Mouse (Mus musculus): ENCODE measurements at regions not wholly inside any gene's neighbourhood (a gene's known extent, or its start where the extent isn't known, plus 50 kb on each side); places are given as distances from the start of the nearest gene placed in this dataset.

GRCm38 (mm10) chr16:5766771-5767421 lies 118.3 kb upstream of the Rbfox1 start:
- Histone ChIP-seq H3K27me3 (ENCODE audit: control insufficient read depth, insufficient read depth, low read length) (no peaks in the 10 kb centered on the region), H3K27ac (ENCODE audit: low read length) (no peak overlapping the region), H3K9me3 (replicated peaks; ENCODE audit: control insufficient read depth, low read length) (no peaks in the 10 kb centered on the region), H3K4me1 (ENCODE audit: control insufficient read depth, insufficient read depth, low read length) (no peaks in the 10 kb centered on the region), H3K4me2 (ENCODE audit: low read depth, low read length) (no peak overlapping the region), H3K4me3 (replicated peaks; ENCODE audit: low read length) (no peak overlapping the region), H3K36me3 (ENCODE audit: control insufficient read depth, insufficient read depth, low read length) (no peaks in the 10 kb centered on the region), H3K9ac (ENCODE audit: low read length) (no peak overlapping the region)
- ATAC-seq (ENCODE audit: insufficient read depth, low FRiP score), result no peak
- WGBS, result 77% methylated on average over 19 of the region's 19 CpGs

- H3K36me3 ChIP-seq (ENCODE audit: control insufficient read depth, insufficient read depth, low read length), result no peaks in the 10 kb centered on the region
- H3K4me2 ChIP-seq (ENCODE audit: low read depth, low read length), result no peak overlapping the region
- H3K27me3 ChIP-seq (ENCODE audit: control insufficient read depth, insufficient read depth, low read length), result no peaks in the 10 kb centered on the region
- no peaks in the 10 kb centered on the region for H3K9me3 ChIP-seq (replicated peaks; ENCODE audit: control insufficient read depth, low read length)
- no peak overlapping the region for H3K27ac ChIP-seq (ENCODE audit: low read length)
- 23% methylated on average over 4 of the region's 4 CpGs for WGBS
- ATAC-seq (ENCODE audit: insufficient read depth, low FRiP score), result no peak
- no peak overlapping the region for H3K9ac ChIP-seq (ENCODE audit: low read length)
- no peaks in the 10 kb centered on the region for H3K4me1 ChIP-seq (ENCODE audit: control insufficient read depth, insufficient read depth, low read length)
- no peak overlapping the region for H3K4me3 ChIP-seq (replicated peaks; ENCODE audit: low read length)
These were observed 120.0 kb upstream of the Rbfox1 start for GRCm38 (mm10) chr16:5765143-5765542.

- no peaks in the 10 kb centered on the region for H3K4me1 ChIP-seq (ENCODE audit: control insufficient read depth, insufficient read depth, low read length)
- 80% methylated on average over 4 of the region's 4 CpGs for WGBS
- no peak overlapping the region for H3K4me3 ChIP-seq (replicated peaks; ENCODE audit: low read length)
- ATAC-seq (ENCODE audit: insufficient read depth, low FRiP score), result no peak
- no peaks in the 10 kb centered on the region for H3K9me3 ChIP-seq (replicated peaks; ENCODE audit: control insufficient read depth, low read length)
- H3K4me2 ChIP-seq (ENCODE audit: low read depth, low read length), result no peak overlapping the region
- H3K27ac ChIP-seq (ENCODE audit: low read length), result no peak overlapping the region
- H3K9ac ChIP-seq (ENCODE audit: low read length), result no peak overlapping the region
- H3K36me3 ChIP-seq (ENCODE audit: control insufficient read depth, insufficient read depth, low read length), result no peaks in the 10 kb centered on the region
- H3K27me3 ChIP-seq (ENCODE audit: control insufficient read depth, insufficient read depth, low read length), result no peaks in the 10 kb centered on the region
These were observed 124.3 kb upstream of the Rbfox1 start for GRCm38 (mm10) chr16:5760821-5761220.

DNA sequence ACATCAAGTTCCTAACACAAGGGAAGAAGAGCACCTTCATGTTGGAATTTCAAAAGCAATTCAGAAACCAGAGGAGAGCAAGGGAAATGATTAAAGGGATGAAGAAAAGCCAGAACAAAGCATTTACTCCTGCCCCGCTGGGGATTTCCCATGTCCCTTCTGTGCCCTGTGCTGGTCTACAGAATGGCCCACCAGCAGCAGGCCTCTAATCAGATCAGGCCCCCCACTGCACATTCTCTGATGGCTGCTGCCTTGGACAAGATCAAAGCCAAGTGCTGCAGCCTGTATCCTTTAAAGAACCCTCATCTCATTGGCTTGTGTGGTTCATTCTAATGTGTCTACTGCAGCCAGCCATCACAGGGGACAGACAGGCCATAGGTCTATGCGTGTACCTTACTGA lies 126.1 kb upstream of the Rbfox1 start:
- no peaks in the 10 kb centered on the region for H3K27me3 ChIP-seq (ENCODE audit: control insufficient read depth, insufficient read depth, low read length)
- no peaks in the 10 kb centered on the region for H3K4me1 ChIP-seq (ENCODE audit: control insufficient read depth, insufficient read depth, low read length)
- H3K27ac ChIP-seq (ENCODE audit: low read length), result no peak overlapping the region
- no peaks in the 10 kb centered on the region for H3K36me3 ChIP-seq (ENCODE audit: control insufficient read depth, insufficient read depth, low read length)
- no peak overlapping the region for H3K4me2 ChIP-seq (ENCODE audit: low read depth, low read length)
- 81% methylated on average over 2 of the region's 2 CpGs for WGBS
- no peak for ATAC-seq (ENCODE audit: insufficient read depth, low FRiP score)
- H3K4me3 ChIP-seq (replicated peaks; ENCODE audit: low read length), result no peak overlapping the region
- H3K9ac ChIP-seq (ENCODE audit: low read length), result no peak overlapping the region
- H3K9me3 ChIP-seq (replicated peaks; ENCODE audit: control insufficient read depth, low read length), result no peaks in the 10 kb centered on the region

DNA sequence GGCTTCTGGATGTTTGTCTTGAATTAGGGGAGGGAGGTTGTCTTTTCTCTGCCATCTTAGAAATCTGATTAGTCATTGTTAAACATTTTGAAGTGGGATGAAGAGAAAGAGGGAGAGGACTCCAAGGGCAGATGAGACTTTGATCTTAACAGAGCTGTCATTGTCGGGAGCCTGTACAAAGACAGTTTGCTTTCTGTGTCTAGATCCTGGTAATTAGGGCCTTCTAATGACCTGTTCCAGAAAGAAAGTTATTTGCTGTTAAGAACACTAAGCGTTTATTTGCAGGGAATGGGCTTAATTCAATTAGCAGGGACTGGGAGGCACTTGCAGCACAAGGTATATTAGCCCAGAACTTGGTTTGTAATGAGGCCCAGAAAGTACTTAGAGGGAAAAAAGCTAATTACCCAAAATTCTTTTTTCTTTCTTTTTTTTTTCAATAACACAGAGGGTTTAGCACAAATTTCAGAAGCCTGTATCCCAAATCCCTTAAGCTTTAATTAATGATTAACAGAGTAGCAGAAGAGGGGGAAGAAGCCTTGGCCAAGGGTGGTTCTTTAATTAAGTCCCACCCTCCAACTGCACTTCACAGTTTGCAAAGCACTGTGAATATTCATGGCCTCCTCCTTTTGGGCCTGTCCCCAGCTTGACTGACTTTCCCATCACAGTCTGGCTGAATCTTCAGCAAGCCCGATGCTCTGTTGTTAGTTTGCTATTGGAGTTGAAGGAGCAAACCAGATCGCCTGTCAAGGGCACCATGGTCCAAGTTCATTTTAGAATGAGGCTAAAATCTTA lies 142.2 kb upstream of the Rbfox1 start:
- H3K4me2 ChIP-seq (ENCODE audit: low read depth, low read length), result no peak overlapping the region
- H3K4me3 ChIP-seq (replicated peaks; ENCODE audit: low read length), result no peak overlapping the region
- H3K9ac ChIP-seq (ENCODE audit: low read length), result no peak overlapping the region
- ATAC-seq (ENCODE audit: insufficient read depth, low FRiP score), result no peak
- H3K36me3 ChIP-seq (ENCODE audit: control insufficient read depth, insufficient read depth, low read length), result no peaks in the 10 kb centered on the region
- no peak overlapping the region for H3K27ac ChIP-seq (ENCODE audit: low read length)
- no peaks in the 10 kb centered on the region for H3K4me1 ChIP-seq (ENCODE audit: control insufficient read depth, insufficient read depth, low read length)
- H3K27me3 ChIP-seq (ENCODE audit: control insufficient read depth, insufficient read depth, low read length), result no peaks in the 10 kb centered on the region
- no peaks in the 10 kb centered on the region for H3K9me3 ChIP-seq (replicated peaks; ENCODE audit: control insufficient read depth, low read length)
- 57% methylated on average over 4 of the region's 4 CpGs for WGBS

- 73% methylated on average over 7 of the region's 7 CpGs for WGBS
- Histone ChIP-seq H3K27me3 (ENCODE audit: control insufficient read depth, insufficient read depth, low read length) (no peaks in the 10 kb centered on the region), H3K4me1 (ENCODE audit: control insufficient read depth, insufficient read depth, low read length) (no peaks in the 10 kb centered on the region), H3K36me3 (ENCODE audit: control insufficient read depth, insufficient read depth, low read length) (no peaks in the 10 kb centered on the region), H3K9ac (ENCODE audit: low read length) (no peak overlapping the region), H3K27ac (ENCODE audit: low read length) (no peak overlapping the region), H3K9me3 (replicated peaks; ENCODE audit: control insufficient read depth, low read length) (no peaks in the 10 kb centered on the region), H3K4me2 (ENCODE audit: low read depth, low read length) (no peak overlapping the region), H3K4me3 (replicated peaks; ENCODE audit: low read length) (no peak overlapping the region)
- no peak for ATAC-seq (ENCODE audit: insufficient read depth, low FRiP score)
These were observed 144.4 kb upstream of the Rbfox1 start for GRCm38 (mm10) chr16:5740776-5741175.

DNA sequence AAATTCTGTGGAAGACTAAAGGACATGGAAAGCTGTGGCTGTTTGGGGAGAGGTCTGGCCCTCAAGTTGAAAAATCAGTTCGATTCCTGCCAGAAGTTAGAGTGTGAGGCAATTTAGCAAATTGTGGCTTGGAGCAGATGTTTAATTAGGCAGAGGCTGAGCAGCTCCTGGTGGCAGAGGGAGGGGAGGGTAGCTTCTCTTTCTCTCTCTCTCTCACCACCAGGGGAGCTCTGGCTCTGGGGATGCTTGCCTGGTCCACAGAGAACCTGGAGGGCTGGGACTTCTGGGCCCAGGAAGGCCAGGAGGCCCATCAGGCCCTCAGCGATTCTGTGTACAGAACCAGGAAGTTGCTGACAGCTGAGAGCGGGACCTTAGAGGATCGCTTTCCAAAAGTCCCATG lies 151.5 kb upstream of the Rbfox1 start:
- Histone ChIP-seq H3K4me2 (ENCODE audit: low read depth, low read length) (no peak overlapping the region), H3K36me3 (ENCODE audit: control insufficient read depth, insufficient read depth, low read length) (no peaks in the 10 kb centered on the region), H3K9me3 (replicated peaks; ENCODE audit: control insufficient read depth, low read length) (no peaks in the 10 kb centered on the region), H3K27me3 (ENCODE audit: control insufficient read depth, insufficient read depth, low read length) (no peaks in the 10 kb centered on the region), H3K4me3 (replicated peaks; ENCODE audit: low read length) (no peak overlapping the region), H3K27ac (ENCODE audit: low read length) (no peak overlapping the region), H3K9ac (ENCODE audit: low read length) (no peak overlapping the region), H3K4me1 (ENCODE audit: control insufficient read depth, insufficient read depth, low read length) (no peaks in the 10 kb centered on the region)
- no peak for ATAC-seq (ENCODE audit: insufficient read depth, low FRiP score)
- WGBS, result 61% methylated on average over 4 of the region's 4 CpGs

DNA sequence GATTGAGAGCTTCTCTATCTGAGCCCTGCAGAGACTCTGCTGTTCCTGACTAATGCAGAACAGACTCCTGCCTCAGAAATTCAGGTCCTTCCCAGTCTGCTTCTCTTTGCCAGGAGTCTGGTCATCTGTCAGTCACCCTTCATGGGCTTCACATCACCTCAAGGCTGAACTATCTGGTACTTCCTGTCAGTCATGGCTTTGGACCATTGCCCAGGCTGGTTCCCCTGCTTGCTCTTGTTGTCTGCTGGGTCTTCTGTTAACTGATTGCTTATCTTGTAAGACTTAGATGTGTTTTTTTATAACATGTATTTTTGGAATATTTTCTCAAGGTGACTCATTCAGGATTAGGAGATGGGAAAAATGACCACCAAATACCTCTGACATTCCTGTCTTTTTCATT lies 162.6 kb upstream of the Rbfox1 start:
- no peak overlapping the region for H3K27ac ChIP-seq (ENCODE audit: low read length)
- H3K9me3 ChIP-seq (replicated peaks; ENCODE audit: control insufficient read depth, low read length), result no peaks in the 10 kb centered on the region
- no peaks in the 10 kb centered on the region for H3K27me3 ChIP-seq (ENCODE audit: control insufficient read depth, insufficient read depth, low read length)
- ATAC-seq (ENCODE audit: insufficient read depth, low FRiP score), result no peak
- H3K36me3 ChIP-seq (ENCODE audit: control insufficient read depth, insufficient read depth, low read length), result no peaks in the 10 kb centered on the region
- H3K9ac ChIP-seq (ENCODE audit: low read length), result no peak overlapping the region
- H3K4me2 ChIP-seq (ENCODE audit: low read depth, low read length), result no peak overlapping the region
- H3K4me3 ChIP-seq (replicated peaks; ENCODE audit: low read length), result no peak overlapping the region
- no peaks in the 10 kb centered on the region for H3K4me1 ChIP-seq (ENCODE audit: control insufficient read depth, insufficient read depth, low read length)

DNA sequence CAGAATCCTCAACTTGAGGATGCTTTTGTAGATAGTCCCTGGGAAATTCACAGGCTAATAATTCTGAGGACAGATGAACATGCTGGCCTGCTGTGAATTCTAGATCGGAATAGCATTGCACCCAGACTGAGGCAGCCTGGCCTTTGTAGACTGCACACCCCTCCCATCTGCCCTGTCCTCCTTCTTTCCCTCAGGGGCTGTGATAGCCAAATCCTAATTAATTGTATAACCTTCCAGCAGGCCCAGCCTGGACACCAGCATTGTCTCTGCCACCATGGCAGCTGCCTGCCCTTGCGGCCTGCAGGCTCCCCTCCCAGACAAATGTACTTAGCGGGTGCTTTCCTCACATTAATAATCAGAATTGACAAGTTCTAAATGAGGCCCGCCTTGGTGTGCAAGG lies 171.7 kb upstream of the Rbfox1 start:
- H3K4me3 ChIP-seq (replicated peaks; ENCODE audit: low read length), result no peak overlapping the region
- no peaks in the 10 kb centered on the region for H3K36me3 ChIP-seq (ENCODE audit: control insufficient read depth, insufficient read depth, low read length)
- 72% methylated on average over 4 of the region's 4 CpGs for WGBS
- H3K9ac ChIP-seq (ENCODE audit: low read length), result no peak overlapping the region
- no peak for ATAC-seq (ENCODE audit: insufficient read depth, low FRiP score)
- no peak overlapping the region for H3K4me2 ChIP-seq (ENCODE audit: low read depth, low read length)
- H3K4me1 ChIP-seq (ENCODE audit: control insufficient read depth, insufficient read depth, low read length), result no peaks in the 10 kb centered on the region
- no peaks in the 10 kb centered on the region for H3K9me3 ChIP-seq (replicated peaks; ENCODE audit: control insufficient read depth, low read length)
- H3K27ac ChIP-seq (ENCODE audit: low read length), result no peak overlapping the region
- no peaks in the 10 kb centered on the region for H3K27me3 ChIP-seq (ENCODE audit: control insufficient read depth, insufficient read depth, low read length)
